In genomic region chr14:17751911-17752310, GRCm38 (mm10) we compare ENCODE assay signal across 17 mouse cellular contexts.
"Had no signal": no experiment of that assay in that cellular context is flagged by ENCODE, and none has a peak within 500 bp of the region (broad histone marks: within the 10 kb centered on the region; RNA-seq: fewer than 3 reads in every experiment).

No protein-coding gene starts in this region.

- H3K4me2 ChIP-seq: lung, embryonic 14.5 days; midbrain, embryonic 12.5 days; neural tube, embryonic 13.5 days; neural tube, embryonic 15.5 days had no signal

- H3K36me3 ChIP-seq: midbrain, embryonic 10.5 days; midbrain, embryonic 12.5 days; neural tube, embryonic 13.5 days; neural tube, embryonic 15.5 days had no signal

- H3K9ac ChIP-seq: lung, embryonic 14.5 days; midbrain, embryonic 12.5 days; neural tube, embryonic 13.5 days; neural tube, embryonic 15.5 days had no signal

- H3K27ac ChIP-seq: midbrain, embryonic 10.5 days; midbrain, embryonic 12.5 days; neural tube, embryonic 13.5 days; neural tube, embryonic 15.5 days had no signal

- H3K9me3 ChIP-seq: midbrain, embryonic 10.5 days; midbrain, embryonic 12.5 days; neural tube, embryonic 13.5 days; neural tube, embryonic 15.5 days had no signal

- H3K4me1 ChIP-seq: neural tube, embryonic 13.5 days; neural tube, embryonic 15.5 days had no signal

- H3K27me3 ChIP-seq: midbrain, embryonic 12.5 days; neural tube, embryonic 13.5 days; neural tube, embryonic 15.5 days had no signal

- H3K4me3 ChIP-seq: midbrain, embryonic 10.5 days; midbrain, embryonic 12.5 days; myocyte; neural tube, embryonic 13.5 days; neural tube, embryonic 15.5 days had no signal

- DNase-seq: lung, postnatal 10 days; lung, postnatal 4 days; retina, postnatal 1 day; right cerebral cortex, adult 18-20 months; right cerebral cortex, postnatal 25 days; right cerebral cortex, postnatal 4 days; spleen, adult 18-20 months; thymus, adult 2 months; thymus, postnatal 25 days; thymus, postnatal 4 days had no signal

- ATAC-seq: midbrain, embryonic 16.5 days had no signal
